Mouse (Mus musculus) hindbrain, embryonic 11.5 days (tissue): ENCODE results near the gene Foxn3. TPM values are rescaled to one million over a fixed set of nuclear protein-coding genes. Genes with fewer than 3 reads are reported as not detected.

Source experiments
- ATAC-seq: fragments of 200-750 bp; cut with Nextera tagmentation; 2 replicates; pipeline ENCODE4 v1.8.0; 2017; ENCODE audit warnings: mild to moderate bottlenecking, moderate TSS enrichment, moderate library complexity; ENCODE audit not compliant: low FRiP score
- DNase-seq: peaks from one replicate; pipeline ENCODE4 v3.0.0-alpha.2; 2015; ENCODE audit warnings: low spot score
- H3K27ac ChIP-seq: fragments of 300-500 bp; sonication (generic); 2 replicates; pipeline ENCODE4 v1.5.1; 2014; ENCODE audit warnings: mild to moderate bottlenecking, low read depth, low read length
- H3K27me3 ChIP-seq: fragments of 300-500 bp; sonication (generic); 2 replicates; pipeline ENCODE4 v1.6.1; 2014; ENCODE audit warnings: mild to moderate bottlenecking, low read length, moderate library complexity, mixed read lengths; ENCODE audit not compliant: control insufficient read depth, insufficient read depth
- H3K36me3 ChIP-seq: fragments of 300-500 bp; sonication (generic); 2 replicates; pipeline ENCODE4 v1.6.1; 2014; ENCODE audit warnings: mild to moderate bottlenecking, low read length, moderate library complexity, mixed read lengths; ENCODE audit not compliant: control insufficient read depth, insufficient read depth
- H3K4me1 ChIP-seq: fragments of 300-500 bp; sonication (generic); replicated peaks from 2 replicates; pipeline ENCODE4 v1.6.1; 2014; ENCODE audit warnings: low read length, mixed read lengths; ENCODE audit not compliant: control insufficient read depth, insufficient read depth
- H3K4me2 ChIP-seq: fragments of 300-500 bp; sonication (generic); replicated peaks from 2 replicates; pipeline ENCODE4 v1.6.1; 2014; ENCODE audit warnings: mild to moderate bottlenecking, low read depth, low read length
- H3K4me3 ChIP-seq: fragments of 300-500 bp; sonication (generic); 2 replicates; pipeline ENCODE4 v1.5.1; 2014; ENCODE audit warnings: low read depth, low read length
- H3K9ac ChIP-seq: fragments of 300-500 bp; sonication (generic); 2 replicates; pipeline ENCODE4 v1.6.1; 2014; ENCODE audit warnings: low read depth, low read length
- H3K9me3 ChIP-seq: fragments of 300-500 bp; sonication (generic); 2 replicates; pipeline ENCODE4 v1.6.1; 2016; ENCODE audit warnings: low read length; ENCODE audit not compliant: control insufficient read depth
- WGBS: fragments of 180-500 bp; shearing (Covaris S2); extraction: QIAGEN DNeasy Blood & Tissue Kit; methylation state at CpG from one replicate; pipeline ENCODE4 v1.1.7; 2014; 5-methylcytosine and 5-hydroxymethylcytosine counted together
- polyA plus RNA-seq: library from polyadenylated mRNA; unstranded; fragments of >200 nt; fragmentation: Nextera tagmentation; extraction: Ambion mirVana; gene quantifications from 2 replicates; pipeline ENCODE4 v1.2.1, GENCODE M21; 2014

The Foxn3 gene
- polyA plus RNA-seq, result 77.7 and 91.6 TPM in 2 replicates

- no peaks in the 10 kb centered on the region for H3K9me3 ChIP-seq
- ATAC-seq (peak; percentile 91), DNase-seq (peak; percentile 90)
- H3K9ac ChIP-seq, result peak within 1 kb of the TSS; percentile 87
- no peaks in the 10 kb centered on the region for H3K4me1 ChIP-seq
- peak within 1 kb of the TSS; percentile 81 for H3K4me3 ChIP-seq
- H3K27me3 ChIP-seq, result no peaks in the 10 kb centered on the region
- peak within 1 kb of the TSS; percentile 83 for H3K27ac ChIP-seq
- WGBS, result 1% methylated on average over 39 of the region's 66 CpGs
- H3K36me3 ChIP-seq, result no peaks in the 10 kb centered on the region
- H3K4me2 ChIP-seq, result peak within 1 kb of the TSS; percentile 76
Observed at GRCm38 (mm10) chr12:99563219-99564059, at the start of gene Foxn3. Foxn3 (minus strand) TSS chr12:99563582.

GRCm38 (mm10) chr12:99612181-99612871, 48.9 kb upstream of the Foxn3 start:
- no peaks in the 10 kb centered on the region for H3K9me3 ChIP-seq
- H3K27ac ChIP-seq, result no peak overlapping the region
- no peak overlapping the region for H3K9ac ChIP-seq
- no peak overlapping the region for H3K4me3 ChIP-seq
- no peak for DNase-seq
- 48% methylated on average over 9 of the region's 9 CpGs for whole genome bisulfite sequencing
- no peaks in the 10 kb centered on the region for H3K4me1 ChIP-seq
- ATAC-seq, result no peak
- no peaks in the 10 kb centered on the region for H3K27me3 ChIP-seq
- H3K36me3 ChIP-seq, result no peaks in the 10 kb centered on the region
- no peak overlapping the region for H3K4me2 ChIP-seq

DNA sequence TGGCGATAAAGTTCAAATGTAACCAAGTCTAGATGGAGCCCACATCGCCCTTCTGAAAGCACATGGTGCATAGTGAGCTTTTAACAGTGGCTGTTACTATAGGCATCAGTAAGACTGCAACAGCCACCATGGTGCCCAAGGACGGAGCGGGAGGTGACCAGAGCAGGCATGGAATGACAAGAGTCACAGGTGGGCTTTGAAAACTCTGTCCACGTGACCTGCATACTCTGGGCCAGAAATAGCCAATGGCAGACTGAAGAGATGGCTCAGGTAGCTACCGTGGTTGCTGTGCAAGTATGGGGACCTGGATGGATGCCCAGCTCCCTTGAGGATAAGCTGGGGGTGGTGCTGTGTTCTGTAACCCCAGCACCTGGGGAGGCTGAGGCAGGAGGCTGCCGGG, 47.5 kb upstream of the Foxn3 start:
- DNase-seq (no peak), ATAC-seq (no peak)
- Histone ChIP-seq H3K27ac (no peak overlapping the region), H3K4me2 (no peak overlapping the region), H3K4me3 (no peak overlapping the region), H3K9me3 (no peaks in the 10 kb centered on the region), H3K36me3 (no peaks in the 10 kb centered on the region), H3K27me3 (no peaks in the 10 kb centered on the region), H3K4me1 (no peaks in the 10 kb centered on the region), H3K9ac (no peak overlapping the region)
- 94% methylated on average over 7 of the region's 7 CpGs for WGBS

- no peak overlapping the region for H3K27ac ChIP-seq
- H3K36me3 ChIP-seq, result no peaks in the 10 kb centered on the region
- H3K9ac ChIP-seq, result no peak overlapping the region
- H3K9me3 ChIP-seq, result no peaks in the 10 kb centered on the region
- WGBS, result 95% methylated on average over 16 of the region's 16 CpGs
- H3K4me2 ChIP-seq, result no peak overlapping the region
- no peaks in the 10 kb centered on the region for H3K27me3 ChIP-seq
- no peak for DNase-seq
- ATAC-seq, result no peak
- no peak overlapping the region for H3K4me3 ChIP-seq
- H3K4me1 ChIP-seq, result no peaks in the 10 kb centered on the region
Observed at GRCm38 (mm10) chr12:99610069-99610815, 46.9 kb upstream of the Foxn3 start.

DNA sequence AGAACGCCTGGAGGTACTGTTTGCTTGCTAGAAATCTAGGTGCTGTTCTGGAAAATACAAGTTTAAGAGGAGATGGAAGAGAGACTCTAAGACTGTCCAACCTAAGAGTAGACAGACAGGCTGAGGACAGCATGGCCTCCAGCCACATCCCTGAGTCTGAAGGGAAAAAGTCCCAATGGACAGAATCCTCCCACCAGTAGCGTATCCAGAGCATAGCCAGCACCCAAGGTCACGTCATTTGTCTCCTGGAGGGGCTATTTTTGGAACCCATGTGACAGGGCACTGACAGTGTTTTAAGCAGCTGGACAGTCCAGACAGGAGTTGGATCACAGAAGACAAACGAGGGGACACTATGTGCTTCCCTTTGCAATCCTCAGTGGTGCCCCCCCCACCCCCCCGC, 46.3 kb upstream of the Foxn3 start:
- Histone ChIP-seq H3K9ac (no peak overlapping the region), H3K9me3 (no peaks in the 10 kb centered on the region), H3K27me3 (no peaks in the 10 kb centered on the region), H3K4me1 (no peaks in the 10 kb centered on the region), H3K4me2 (no peak overlapping the region), H3K27ac (no peak overlapping the region), H3K4me3 (no peak overlapping the region), H3K36me3 (no peaks in the 10 kb centered on the region)
- 73% methylated on average over 5 of the region's 5 CpGs for WGBS
- ATAC-seq (no peak), DNase-seq (no peak)

GRCm38 (mm10) chr12:99608279-99608955, 45.0 kb upstream of the Foxn3 start:
- Histone ChIP-seq H3K36me3 (no peaks in the 10 kb centered on the region), H3K4me1 (no peaks in the 10 kb centered on the region), H3K4me2 (no peak overlapping the region), H3K9me3 (no peaks in the 10 kb centered on the region), H3K4me3 (no peak overlapping the region), H3K9ac (no peak overlapping the region), H3K27me3 (no peaks in the 10 kb centered on the region), H3K27ac (no peak overlapping the region)
- no peak for DNase-seq
- WGBS, result 91% methylated on average over 10 of the region's 10 CpGs
- no peak for ATAC-seq

GRCm38 (mm10) chr12:99603381-99603780, 40.0 kb upstream of the Foxn3 start:
- H3K27me3 ChIP-seq, result no peaks in the 10 kb centered on the region
- H3K27ac ChIP-seq, result no peak overlapping the region
- no peaks in the 10 kb centered on the region for H3K36me3 ChIP-seq
- H3K4me2 ChIP-seq, result no peak overlapping the region
- DNase-seq (no peak), ATAC-seq (no peak)
- H3K9ac ChIP-seq, result no peak overlapping the region
- H3K4me3 ChIP-seq, result no peak overlapping the region
- H3K4me1 ChIP-seq, result no peaks in the 10 kb centered on the region
- 82% methylated on average over 2 of the region's 2 CpGs for WGBS
- no peaks in the 10 kb centered on the region for H3K9me3 ChIP-seq

GRCm38 (mm10) chr12:99601841-99602240, 38.5 kb upstream of the Foxn3 start:
- WGBS, result 98% methylated on average over 3 of the region's 3 CpGs
- H3K9me3 ChIP-seq, result no peaks in the 10 kb centered on the region
- no peak overlapping the region for H3K9ac ChIP-seq
- no peak overlapping the region for H3K4me2 ChIP-seq
- H3K4me1 ChIP-seq, result no peaks in the 10 kb centered on the region
- DNase-seq (no peak), ATAC-seq (no peak)
- no peaks in the 10 kb centered on the region for H3K36me3 ChIP-seq
- H3K27ac ChIP-seq, result no peak overlapping the region
- no peak overlapping the region for H3K4me3 ChIP-seq
- no peaks in the 10 kb centered on the region for H3K27me3 ChIP-seq
